Mouse (Mus musculus) liver, adult 2 months (tissue): ENCODE measurements around the gene Upf1. TPM values are rescaled to one million over a fixed set of nuclear protein-coding genes. Genes with fewer than 3 reads are reported as not detected.

Experiments
- DNase-seq: peaks from one replicate; pipeline ENCODE4 v3.0.0-alpha.2; 2011; ENCODE audit warnings: low read depth, low spot score; ENCODE audit errors: extremely low read depth
- H3K27ac ChIP-seq: fragments of 200-500 bp; replicated peaks from 2 replicates; pipeline ENCODE4 v1.5.1; 2012; ENCODE audit warnings: low read depth, mild to moderate bottlenecking, control low read depth, inconsistent platforms, low read length; ENCODE audit not compliant: insufficient read depth
- H3K27me3 ChIP-seq: fragments of 200-500 bp; 2 replicates; pipeline ENCODE4 v1.6.1; 2012; ENCODE audit warnings: mild to moderate bottlenecking, moderate library complexity, low read length, inconsistent platforms; ENCODE audit not compliant: control insufficient read depth, insufficient read depth
- H3K36me3 ChIP-seq: fragments of 200-500 bp; 2 replicates; pipeline ENCODE4 v1.6.1; 2012; ENCODE audit warnings: low read length, inconsistent platforms; ENCODE audit not compliant: control insufficient read depth, insufficient read depth
- H3K4me1 ChIP-seq: fragments of 200-500 bp; 2 replicates; pipeline ENCODE4 v1.6.1; 2011; ENCODE audit warnings: low read length; ENCODE audit not compliant: control insufficient read depth, insufficient read depth
- H3K4me3 ChIP-seq: fragments of 200-500 bp; 2 replicates; pipeline ENCODE4 v1.5.1; 2011; ENCODE audit warnings: low read depth, mild to moderate bottlenecking, control low read depth, low read length, moderate library complexity; ENCODE audit not compliant: insufficient read depth
- H3K79me2 ChIP-seq: fragments of 200-500 bp; 2 replicates; pipeline ENCODE4 v1.6.1; 2012; ENCODE audit warnings: inconsistent platforms, mild to moderate bottlenecking, low read length, moderate library complexity; ENCODE audit not compliant: control insufficient read depth, insufficient read depth
- H3K9ac ChIP-seq: fragments of 200-500 bp; 2 replicates; pipeline ENCODE4 v1.6.1; 2012; ENCODE audit warnings: low read depth, mild to moderate bottlenecking, control low read depth, inconsistent platforms, low read length
- CTCF ChIP-seq: fragments of 200-500 bp; IDR thresholded peaks from 2 replicates; pipeline ENCODE4 v1.5.1; 2011; ENCODE audit warnings: low read depth, low read length, control low read depth
- POLR2A ChIP-seq: fragments of 200-500 bp; IDR thresholded peaks from 2 replicates; pipeline ENCODE4 v1.6.1; 2011; ENCODE audit warnings: low read length, control low read depth; ENCODE audit not compliant: insufficient read depth; ENCODE audit errors: extremely low read depth
- WGBS: fragments of 180-500 bp; shearing (Covaris S2); methylation state at CpG from one replicate; pipeline ENCODE4 v1.1.7; 2018; 5-methylcytosine and 5-hydroxymethylcytosine counted together
- polyA plus RNA-seq: library from polyadenylated mRNA; depleted of rRNA; stranded (reverse); fragments of >200 nt; gene quantifications from 2 replicates; pipeline ENCODE4 v1.2.3, GENCODE M21; 2012
- total RNA-seq: library from RNA; depleted of rRNA; stranded (reverse); fragments of >200 nt; gene quantifications from 2 replicates; pipeline ENCODE4 v1.2.3, GENCODE M21; 2014

Upf1 gene
- total and polyA plus RNA-seq, 2 experiments, result 19.0 to 22.3 TPM

GRCm38 (mm10) chr8:70302358-70302890 is 50.7 kb downstream of the Upf1 start, which contains the start of the genes Ddx49 and Cope:
Gene Ddx49 (minus strand): TSS chr8:70302489.
Gene Cope (plus strand): TSS chr8:70302518.
- Histone ChIP-seq H3K27ac (peak within 1 kb of the TSS; percentile 71), H3K4me1 (peaks cover 10% of the 10 kb centered on the region), H3K36me3 (peaks cover 7% of the 10 kb centered on the region), H3K27me3 (no peaks in the 10 kb centered on the region), H3K9ac (peak within 1 kb of the TSS; percentile 95), H3K4me3 (peak within 1 kb of the TSS; percentile 95), H3K79me2 (peaks cover 25% of the 10 kb centered on the region; the same call in 1 of the 2 replicates)
- peak; percentile 85 for DNase-seq
- TF ChIP-seq CTCF, result no peak
- TF ChIP-seq POLR2A, result peak; percentile 68
- under 1% methylated on average over 40 of the region's 40 CpGs for WGBS

- no peak for TF ChIP-seq POLR2A
- no peak for TF ChIP-seq CTCF
- no peak overlapping the region for H3K27ac ChIP-seq
- no peak for DNase-seq
- H3K4me1 ChIP-seq, result peaks cover 10% of the 10 kb centered on the region
- no peaks in the 10 kb centered on the region for H3K27me3 ChIP-seq
- H3K4me3 ChIP-seq, result no peak overlapping the region
- 80% methylated on average over 3 of the region's 3 CpGs for WGBS
- no peak overlapping the region for H3K9ac ChIP-seq
- H3K79me2 ChIP-seq, result peaks cover 25% of the 10 kb centered on the region; the same call in 1 of the 2 replicates
- peaks cover 8% of the 10 kb centered on the region for H3K36me3 ChIP-seq
Measured at GRCm38 (mm10) chr8:70300881-70301280, 52.2 kb downstream of the Upf1 start.

- H3K27me3 ChIP-seq, result no peaks in the 10 kb centered on the region
- no peaks in the 10 kb centered on the region for H3K4me1 ChIP-seq
- WGBS, result 77% methylated on average over 5 of the region's 5 CpGs
- peaks cover 14% of the 10 kb centered on the region for H3K36me3 ChIP-seq
- no peak for TF ChIP-seq CTCF
- no peak for TF ChIP-seq POLR2A
- H3K9ac ChIP-seq, result no peak overlapping the region
- DNase-seq, result no peak
- H3K27ac ChIP-seq, result no peak overlapping the region
- H3K79me2 ChIP-seq, result no peaks in the 10 kb centered on the region
- H3K4me3 ChIP-seq, result no peak overlapping the region
Measured at GRCm38 (mm10) chr8:70293988-70294405, 59.1 kb downstream of the Upf1 start.

DNA sequence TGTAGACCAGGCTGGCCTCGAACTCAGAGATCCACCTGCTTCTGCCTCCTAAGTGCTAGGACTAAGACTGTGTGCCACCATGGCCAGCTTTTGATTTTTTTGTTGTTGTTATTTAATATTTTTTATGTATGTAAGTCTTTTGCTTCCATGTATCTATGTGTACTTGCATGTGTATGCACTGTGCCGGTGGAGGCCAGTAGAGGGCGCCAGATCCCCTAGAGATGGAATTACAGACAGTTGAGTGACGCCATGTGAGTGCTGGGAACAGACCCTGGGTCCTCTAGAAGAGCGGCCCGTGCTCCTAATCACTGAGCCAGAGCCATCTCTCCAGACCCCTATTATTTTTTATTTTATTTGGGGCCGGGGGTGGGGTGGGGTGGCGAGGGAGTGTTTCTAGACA is 66.3 kb downstream of the Upf1 start:
- no peak overlapping the region for H3K27ac ChIP-seq
- WGBS, result 91% methylated on average over 8 of the region's 8 CpGs
- no peaks in the 10 kb centered on the region for H3K36me3 ChIP-seq
- no peak overlapping the region for H3K4me3 ChIP-seq
- H3K27me3 ChIP-seq, result no peaks in the 10 kb centered on the region
- H3K4me1 ChIP-seq, result no peaks in the 10 kb centered on the region
- TF ChIP-seq CTCF, result peak; percentile 63
- TF ChIP-seq POLR2A, result no peak
- no peak for DNase-seq
- H3K79me2 ChIP-seq, result no peaks in the 10 kb centered on the region
- H3K9ac ChIP-seq, result no peak overlapping the region

DNA sequence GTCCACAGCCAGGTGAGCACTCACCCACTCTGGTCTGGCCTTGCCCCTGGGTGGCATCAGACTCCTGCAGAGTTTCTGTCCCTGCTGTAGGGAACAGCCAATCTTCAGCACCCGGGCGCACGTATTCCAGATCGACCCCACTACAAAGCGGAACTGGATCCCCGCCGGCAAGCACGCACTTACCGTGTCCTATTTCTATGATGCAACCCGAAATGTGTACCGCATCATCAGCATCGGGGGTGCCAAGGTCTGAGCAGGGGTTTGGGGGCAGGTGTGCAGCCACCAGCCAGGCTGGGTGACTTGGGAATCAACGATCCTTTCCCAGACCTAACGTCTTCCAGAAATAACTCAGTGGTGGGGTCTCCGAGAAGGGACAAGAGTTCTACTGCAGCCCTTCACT is 67.8 kb downstream of the Upf1 start:
- Histone ChIP-seq H3K4me1 (no peaks in the 10 kb centered on the region), H3K36me3 (no peaks in the 10 kb centered on the region), H3K4me3 (no peak overlapping the region), H3K9ac (no peak overlapping the region), H3K27ac (no peak overlapping the region), H3K79me2 (no peaks in the 10 kb centered on the region), H3K27me3 (no peaks in the 10 kb centered on the region)
- DNase-seq, result no peak
- 96% methylated on average over 15 of the region's 15 CpGs for WGBS
- TF ChIP-seq CTCF (no peak), POLR2A (no peak)

- no peaks in the 10 kb centered on the region for H3K79me2 ChIP-seq
- WGBS, result 87% methylated on average over 5 of the region's 5 CpGs
- no peaks in the 10 kb centered on the region for H3K27me3 ChIP-seq
- H3K9ac ChIP-seq, result no peak overlapping the region
- no peaks in the 10 kb centered on the region for H3K36me3 ChIP-seq
- no peak overlapping the region for H3K4me3 ChIP-seq
- TF ChIP-seq CTCF (no peak), POLR2A (no peak)
- no peak overlapping the region for H3K27ac ChIP-seq
- DNase-seq, result no peak
- H3K4me1 ChIP-seq, result no peaks in the 10 kb centered on the region
Measured at GRCm38 (mm10) chr8:70284421-70284820, 68.7 kb downstream of the Upf1 start.
